Mouse (Mus musculus): Measurements from ENCODE around the gene Agbl1. TPM values are rescaled to one million over a fixed set of nuclear protein-coding genes. Genes with fewer than 3 reads are reported as not detected.
"Not testable (repeated sequence)": the region's sequence is repeated elsewhere in the genome, so short reads cannot be mapped to it uniquely, and the experiment has no call there.

Gene Agbl1
- polyA plus RNA-seq, 1 experiment from 2014 or later = not detected

GRCm38 (mm10) chr7:76701224-76701623 lies 471.5 kb downstream of the Agbl1 start:
- H3K27ac ChIP-seq (ENCODE audit: low read depth) = no peak overlapping the region
- TF ChIP-seq CTCF (IDR thresholded peaks at IDR 0.05; ENCODE audit: low read depth) = no peak
- H3K4me2 ChIP-seq = no peak overlapping the region
- DNase-seq = no peak
- no peaks in the 10 kb centered on the region for H3K4me1 ChIP-seq (ENCODE audit: insufficient read depth)
- no peak for ATAC-seq (ENCODE audit: insufficient read depth)
- H3K4me3 ChIP-seq (ENCODE audit: low read depth, low read length) = no peak overlapping the region
- no peaks in the 10 kb centered on the region for H3K36me3 ChIP-seq (ENCODE audit: insufficient read depth)
- H3K27me3 ChIP-seq (ENCODE audit: insufficient read depth, low read length) = no peaks in the 10 kb centered on the region
- 45% methylated on average over 1 of the region's 1 CpGs for WGBS
- no peaks in the 10 kb centered on the region for H3K9me3 ChIP-seq (ENCODE audit: low read depth, low read length)
- H3K9ac ChIP-seq = no peak overlapping the region

- not testable (repeated sequence) for DNase-seq; ATAC-seq (ENCODE audit: insufficient read depth); H3K9ac ChIP-seq; H3K4me3 ChIP-seq (ENCODE audit: low read depth, low read length); H3K27me3 ChIP-seq (ENCODE audit: insufficient read depth, low read length); H3K27ac ChIP-seq (ENCODE audit: low read depth); H3K9me3 ChIP-seq (ENCODE audit: low read depth, low read length); H3K36me3 ChIP-seq (ENCODE audit: insufficient read depth); H3K4me2 ChIP-seq; H3K4me1 ChIP-seq (ENCODE audit: insufficient read depth)
- 89% methylated on average over 7 of the region's 7 CpGs for WGBS
Measured at GRCm38 (mm10) chr7:76732220-76732619, 502.5 kb downstream of the Agbl1 start.

- no peak overlapping the region for H3K4me3 ChIP-seq (ENCODE audit: low read depth, low read length)
- DNase-seq (peak; percentile 60), ATAC-seq (ENCODE audit: insufficient read depth) (peak; percentile 75)
- H3K36me3 ChIP-seq (ENCODE audit: insufficient read depth) = no peaks in the 10 kb centered on the region
- WGBS = 19% methylated on average over 5 of the region's 5 CpGs
- H3K4me2 ChIP-seq = no peak overlapping the region
- TF ChIP-seq CTCF (IDR thresholded peaks at IDR 0.05; ENCODE audit: low read depth) = no peak
- no peak overlapping the region for H3K9ac ChIP-seq
- H3K4me1 ChIP-seq (ENCODE audit: insufficient read depth) = no peaks in the 10 kb centered on the region; the same call in 1 of the 2 replicates
- no peaks in the 10 kb centered on the region for H3K27me3 ChIP-seq (ENCODE audit: insufficient read depth, low read length)
- no peaks in the 10 kb centered on the region for H3K9me3 ChIP-seq (ENCODE audit: low read depth, low read length)
- H3K27ac ChIP-seq (ENCODE audit: low read depth) = no peak overlapping the region
Measured at GRCm38 (mm10) chr7:76777237-76777855, 547.7 kb downstream of the Agbl1 start.

GRCm38 (mm10) chr7:76780446-76780845 lies 550.8 kb downstream of the Agbl1 start:
- H3K9me3 ChIP-seq (ENCODE audit: low read depth, low read length) = no peaks in the 10 kb centered on the region
- no peaks in the 10 kb centered on the region for H3K36me3 ChIP-seq (ENCODE audit: insufficient read depth)
- no peak overlapping the region for H3K4me2 ChIP-seq
- H3K27me3 ChIP-seq (ENCODE audit: insufficient read depth, low read length) = no peaks in the 10 kb centered on the region
- no peak for DNase-seq
- H3K4me1 ChIP-seq (ENCODE audit: insufficient read depth) = no peaks in the 10 kb centered on the region; the same call in 1 of the 2 replicates
- H3K9ac ChIP-seq = no peak overlapping the region
- 66% methylated on average over 4 of the region's 4 CpGs for WGBS
- no peak for TF ChIP-seq CTCF (IDR thresholded peaks at IDR 0.05; ENCODE audit: low read depth)
- H3K4me3 ChIP-seq (ENCODE audit: low read depth, low read length) = no peak overlapping the region
- no peak overlapping the region for H3K27ac ChIP-seq (ENCODE audit: low read depth)
- no peak for ATAC-seq (ENCODE audit: insufficient read depth)

- no peaks in the 10 kb centered on the region for H3K36me3 ChIP-seq (ENCODE audit: insufficient read depth)
- no peaks in the 10 kb centered on the region for H3K4me1 ChIP-seq (ENCODE audit: insufficient read depth)
- no peak for TF ChIP-seq CTCF (IDR thresholded peaks at IDR 0.05; ENCODE audit: low read depth)
- DNase-seq = no peak
- WGBS = 12% methylated on average over 1 of the region's 1 CpGs
- no peak overlapping the region for H3K4me3 ChIP-seq (ENCODE audit: low read depth, low read length)
- H3K27ac ChIP-seq (ENCODE audit: low read depth) = no peak overlapping the region
- no peak overlapping the region for H3K4me2 ChIP-seq
- H3K9ac ChIP-seq = no peak overlapping the region
- no peak for ATAC-seq (ENCODE audit: insufficient read depth)
- no peaks in the 10 kb centered on the region for H3K27me3 ChIP-seq (ENCODE audit: insufficient read depth, low read length)
- H3K9me3 ChIP-seq (ENCODE audit: low read depth, low read length) = no peaks in the 10 kb centered on the region
Measured at GRCm38 (mm10) chr7:76788561-76789306, 559.0 kb downstream of the Agbl1 start.

GRCm38 (mm10) chr7:76790041-76790440 lies 560.4 kb downstream of the Agbl1 start:
- Histone ChIP-seq H3K36me3 (ENCODE audit: insufficient read depth) (no peaks in the 10 kb centered on the region), H3K9me3 (ENCODE audit: low read depth, low read length) (no peaks in the 10 kb centered on the region), H3K4me1 (ENCODE audit: insufficient read depth) (no peaks in the 10 kb centered on the region), H3K27me3 (ENCODE audit: insufficient read depth, low read length) (no peaks in the 10 kb centered on the region), H3K9ac (no peak overlapping the region), H3K27ac (ENCODE audit: low read depth) (no peak overlapping the region), H3K4me2 (no peak overlapping the region), H3K4me3 (ENCODE audit: low read depth, low read length) (no peak overlapping the region)
- TF ChIP-seq CTCF (IDR thresholded peaks at IDR 0.05; ENCODE audit: low read depth) = no peak
- ATAC-seq (ENCODE audit: insufficient read depth) (no peak), DNase-seq (no peak)
- WGBS = 48% methylated on average over 2 of the region's 2 CpGs

GRCm38 (mm10) chr7:76791247-76791646 lies 561.6 kb downstream of the Agbl1 start:
- Histone ChIP-seq H3K4me2 (no peak overlapping the region), H3K4me1 (ENCODE audit: insufficient read depth) (no peaks in the 10 kb centered on the region), H3K9me3 (ENCODE audit: low read depth, low read length) (no peaks in the 10 kb centered on the region), H3K4me3 (ENCODE audit: low read depth, low read length) (no peak overlapping the region), H3K27ac (ENCODE audit: low read depth) (no peak overlapping the region), H3K36me3 (ENCODE audit: insufficient read depth) (no peaks in the 10 kb centered on the region), H3K27me3 (ENCODE audit: insufficient read depth, low read length) (no peaks in the 10 kb centered on the region), H3K9ac (no peak overlapping the region)
- DNase-seq = no peak
- ATAC-seq (ENCODE audit: insufficient read depth) = no peak
- WGBS = 68% methylated on average over 4 of the region's 4 CpGs
- TF ChIP-seq CTCF (IDR thresholded peaks at IDR 0.05; ENCODE audit: low read depth) = no peak
